Mouse (Mus musculus) splenic B cell, adult 2 months (primary cell): Measurements from ENCODE around the gene Srgap1.

ENCODE experiments used
- DNase-seq: peaks from one replicate; pipeline ENCODE4 v3.0.0-alpha.2; 2011; ENCODE audit warnings: low read depth, low spot score
- H3K27me3 ChIP-seq: 2 replicates; pipeline ENCODE4 v1.6.1; 2012; ENCODE audit warnings: mild to moderate bottlenecking, low read length, moderate library complexity, mixed read lengths; ENCODE audit not compliant: control insufficient read depth, poor library complexity, insufficient read depth, severe bottlenecking
- H3K36me3 ChIP-seq: 2 replicates; pipeline ENCODE4 v1.6.1; 2012; ENCODE audit warnings: mild to moderate bottlenecking, low read length, moderate library complexity, mixed read lengths; ENCODE audit not compliant: control insufficient read depth, poor library complexity, insufficient read depth, severe bottlenecking

Gene Srgap1

GRCm38 (mm10) chr10:122002930-122003329 is 44.2 kb downstream of the Srgap1 start:
- Histone ChIP-seq H3K36me3 (no peaks in the 10 kb centered on the region), H3K27me3 (no peaks in the 10 kb centered on the region)
- no peak for DNase-seq

- Histone ChIP-seq H3K36me3 (no peaks in the 10 kb centered on the region), H3K27me3 (no peaks in the 10 kb centered on the region)
- DNase-seq = no peak
These were observed 48.3 kb downstream of the Srgap1 start for GRCm38 (mm10) chr10:121998806-121999205.

GRCm38 (mm10) chr10:121996500-121996899 is 50.6 kb downstream of the Srgap1 start:
- no peaks in the 10 kb centered on the region for H3K27me3 ChIP-seq
- DNase-seq = no peak
- no peaks in the 10 kb centered on the region for H3K36me3 ChIP-seq

- H3K36me3 ChIP-seq = no peaks in the 10 kb centered on the region
- H3K27me3 ChIP-seq = no peaks in the 10 kb centered on the region
- no peak for DNase-seq
These were observed 51.7 kb downstream of the Srgap1 start for GRCm38 (mm10) chr10:121995448-121995847.

- H3K36me3 ChIP-seq = no peaks in the 10 kb centered on the region
- DNase-seq = no peak
- H3K27me3 ChIP-seq = no peaks in the 10 kb centered on the region
These were observed 52.5 kb downstream of the Srgap1 start for GRCm38 (mm10) chr10:121994660-121995059.

GRCm38 (mm10) chr10:121992609-121993008 is 54.5 kb downstream of the Srgap1 start:
- no peak for DNase-seq
- Histone ChIP-seq H3K36me3 (no peaks in the 10 kb centered on the region), H3K27me3 (no peaks in the 10 kb centered on the region)

GRCm38 (mm10) chr10:121986997-121987396 is 60.1 kb downstream of the Srgap1 start:
- no peak for DNase-seq
- Histone ChIP-seq H3K27me3 (no peaks in the 10 kb centered on the region), H3K36me3 (no peaks in the 10 kb centered on the region)

GRCm38 (mm10) chr10:121984887-121985286 is 62.2 kb downstream of the Srgap1 start:
- Histone ChIP-seq H3K27me3 (no peaks in the 10 kb centered on the region), H3K36me3 (no peaks in the 10 kb centered on the region)
- DNase-seq = no peak

- no peak for DNase-seq
- H3K27me3 ChIP-seq = no peaks in the 10 kb centered on the region
- H3K36me3 ChIP-seq = no peaks in the 10 kb centered on the region
These were observed 63.0 kb downstream of the Srgap1 start for GRCm38 (mm10) chr10:121983993-121984610.

GRCm38 (mm10) chr10:121975330-121975729 is 71.8 kb downstream of the Srgap1 start:
- Histone ChIP-seq H3K36me3 (no peaks in the 10 kb centered on the region), H3K27me3 (no peaks in the 10 kb centered on the region)

GRCm38 (mm10) chr10:121974591-121974990 is 72.5 kb downstream of the Srgap1 start:
- no peaks in the 10 kb centered on the region for H3K36me3 ChIP-seq
- DNase-seq = no peak
- H3K27me3 ChIP-seq = no peaks in the 10 kb centered on the region

More at GRCm38 (mm10) chr10:121975330-121975729, 71.8 kb downstream of the Srgap1 start:
- no peak for DNase-seq

- Histone ChIP-seq H3K36me3 (no peaks in the 10 kb centered on the region), H3K27me3 (no peaks in the 10 kb centered on the region)
- DNase-seq = no peak
These were observed 73.8 kb downstream of the Srgap1 start for GRCm38 (mm10) chr10:121973281-121973680.

- H3K27me3 ChIP-seq = no peaks in the 10 kb centered on the region
- DNase-seq = no peak
- H3K36me3 ChIP-seq = no peaks in the 10 kb centered on the region
These were observed 74.7 kb downstream of the Srgap1 start for GRCm38 (mm10) chr10:121972249-121972892.

- H3K27me3 ChIP-seq = no peaks in the 10 kb centered on the region
- H3K36me3 ChIP-seq = no peaks in the 10 kb centered on the region
- DNase-seq = no peak
These were observed 75.5 kb downstream of the Srgap1 start for GRCm38 (mm10) chr10:121971658-121972057.

GRCm38 (mm10) chr10:121970912-121971311 is 76.2 kb downstream of the Srgap1 start:
- Histone ChIP-seq H3K27me3 (no peaks in the 10 kb centered on the region), H3K36me3 (no peaks in the 10 kb centered on the region)
- no peak for DNase-seq

GRCm38 (mm10) chr10:121964114-121964513 is 83.0 kb downstream of the Srgap1 start:
- Histone ChIP-seq H3K27me3 (no peaks in the 10 kb centered on the region), H3K36me3 (no peaks in the 10 kb centered on the region)
- no peak for DNase-seq
